Mouse (Mus musculus): ENCODE data around the gene Nav2.

The Nav2 gene

DNA sequence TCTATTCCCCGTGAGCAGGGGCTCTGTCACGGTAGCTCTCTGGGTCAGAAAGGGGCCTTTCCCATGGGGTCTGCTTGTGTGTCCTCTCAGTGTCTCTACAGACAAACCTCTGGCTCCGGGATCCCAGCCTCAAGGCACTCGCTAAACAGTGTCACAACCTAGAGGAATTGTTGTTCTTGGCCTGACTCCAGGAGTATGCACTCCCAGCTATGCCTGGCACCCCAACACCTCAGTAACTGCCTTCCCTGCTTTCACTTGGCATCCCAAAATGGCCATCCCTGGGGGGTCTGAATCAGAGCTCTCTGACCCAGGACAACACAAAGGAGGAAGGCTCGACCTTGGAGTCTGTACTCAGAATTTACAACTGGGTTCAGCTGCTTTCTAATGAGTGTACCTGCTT lies 317.2 kb downstream of the Nav2 start:
- DNase-seq = no peak

DNA sequence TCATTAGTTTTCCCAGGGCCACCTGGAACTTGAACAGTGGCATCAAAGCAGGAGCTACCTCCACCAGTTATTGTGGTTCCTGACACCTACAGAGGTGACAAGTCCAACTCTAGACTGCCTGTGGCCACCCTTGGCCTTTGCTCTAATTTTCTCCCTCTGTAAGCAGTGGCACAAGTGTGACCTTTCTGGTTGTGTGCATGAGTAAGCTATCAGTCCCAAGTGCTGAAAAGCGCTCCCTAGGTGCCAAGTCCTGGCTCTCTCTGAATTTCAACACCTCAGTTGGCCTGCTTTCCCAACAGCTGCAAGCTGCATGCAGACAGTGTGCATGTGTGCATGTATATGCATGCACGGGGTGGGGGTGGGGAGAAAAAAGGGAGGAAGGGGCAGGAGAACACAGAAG lies 324.5 kb downstream of the Nav2 start:
- no peak for DNase-seq

- no peak for DNase-seq
Observed at GRCm38 (mm10) chr7:49234288-49234687, 325.8 kb downstream of the Nav2 start.

DNA sequence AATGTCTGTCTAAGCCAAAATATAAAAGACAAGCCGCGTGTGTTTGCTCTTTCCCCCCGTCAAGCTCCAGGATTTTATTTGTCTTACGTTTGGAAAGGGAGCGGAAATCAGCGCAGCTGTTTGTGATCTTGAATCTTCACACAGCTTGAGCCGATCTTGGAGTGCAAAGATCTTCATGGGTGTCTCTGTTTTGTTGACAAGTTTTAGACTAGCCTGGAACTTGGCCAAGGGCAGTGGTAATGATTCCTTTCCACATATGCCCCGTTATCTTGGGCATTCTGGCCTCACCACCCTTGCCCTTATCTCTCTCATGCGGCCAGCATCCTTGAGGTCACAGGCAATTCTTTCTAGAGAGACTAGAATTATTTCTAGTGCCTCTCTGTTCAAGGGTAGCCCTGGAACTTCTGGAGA lies 326.8 kb downstream of the Nav2 start:
- DNase-seq = no peak

DNA sequence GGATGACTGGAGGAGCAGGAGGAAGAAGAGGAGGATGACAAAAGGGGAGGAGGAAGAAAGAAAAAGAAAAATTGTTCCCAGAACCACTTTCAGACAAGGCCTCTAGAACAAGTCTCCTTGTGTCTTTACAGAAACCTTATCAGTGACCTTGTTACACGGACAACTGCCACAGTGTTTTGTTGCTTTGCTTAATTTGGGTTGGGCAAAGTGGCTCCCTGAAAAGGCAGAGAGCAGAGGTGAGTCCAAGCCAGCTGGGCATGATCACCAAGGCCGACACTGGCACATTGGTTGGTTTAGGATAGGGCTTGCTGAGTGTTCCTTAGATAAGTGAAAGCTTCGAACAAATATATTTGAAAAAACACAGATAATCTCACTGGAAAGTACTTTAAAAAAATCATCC lies 327.3 kb downstream of the Nav2 start:
- no peak for DNase-seq

DNA sequence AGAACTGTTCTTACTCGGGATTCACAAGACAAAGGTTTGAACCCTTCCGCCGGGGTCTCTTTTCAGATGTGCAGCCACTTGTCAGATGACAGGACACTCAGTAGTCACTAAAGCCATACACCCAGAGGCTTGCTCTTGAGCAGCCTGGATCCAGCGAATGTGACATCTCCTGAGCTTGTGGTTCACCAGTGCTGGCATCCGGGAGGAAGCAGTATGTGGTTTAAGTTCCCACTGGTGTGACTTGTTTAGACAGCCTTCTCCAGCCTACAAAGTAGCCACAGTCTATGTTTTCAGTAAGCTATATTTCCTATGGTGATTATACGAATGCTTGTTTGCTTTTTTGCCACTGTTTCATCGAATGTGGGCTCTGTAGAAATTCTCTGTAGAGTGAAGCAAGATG lies 331.9 kb downstream of the Nav2 start:
- no peak for DNase-seq

DNA sequence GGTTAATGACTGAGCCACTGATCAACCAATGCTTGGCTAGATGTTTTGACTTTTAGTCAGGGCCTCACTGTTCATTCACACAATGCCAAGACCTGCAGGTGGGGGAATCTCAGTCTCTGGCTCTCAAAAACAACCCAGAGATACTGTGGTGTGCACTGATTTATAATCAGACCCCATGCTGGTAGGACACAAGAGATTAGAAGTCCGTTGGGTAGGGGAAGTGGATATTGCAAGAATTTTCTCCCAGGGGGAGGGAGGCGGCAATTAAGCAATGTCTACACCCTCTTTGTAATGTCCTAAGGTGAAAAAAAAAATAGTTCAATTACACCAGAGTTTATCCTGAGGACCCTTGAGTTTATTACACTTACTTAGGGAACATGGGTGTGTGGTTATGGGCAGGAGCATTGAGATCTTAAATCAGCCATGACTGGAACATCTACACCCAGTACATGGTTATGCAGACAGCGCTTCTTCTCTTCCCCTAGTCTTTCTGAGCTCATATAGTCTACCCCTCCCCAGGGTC lies 332.8 kb downstream of the Nav2 start:
- no peak for DNase-seq

GRCm38 (mm10) chr7:49242261-49242660 lies 333.7 kb downstream of the Nav2 start:
- no peak for DNase-seq

DNA sequence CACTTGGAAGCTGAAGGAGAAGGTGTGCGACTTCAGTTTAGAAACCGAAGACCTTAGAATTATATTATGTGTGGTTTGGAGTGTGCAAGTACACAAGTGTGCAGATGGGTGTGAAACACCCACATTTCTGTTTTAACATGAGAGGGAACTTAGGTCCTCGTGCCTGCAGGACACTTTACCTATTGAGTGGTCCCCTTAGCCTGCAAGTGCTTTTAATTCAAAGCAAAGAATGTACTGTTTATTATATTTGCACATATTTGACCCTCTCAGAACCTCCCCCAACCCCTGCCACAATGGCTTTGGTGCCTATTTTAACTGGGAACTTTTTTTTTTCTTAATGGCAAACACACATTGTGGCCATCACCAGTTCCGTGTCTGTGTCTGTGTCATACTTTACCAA lies 334.6 kb downstream of the Nav2 start:
- DNase-seq = no peak

- peak; percentile 92 for DNase-seq
Observed at GRCm38 (mm10) chr7:49245537-49246239, 337.2 kb downstream of the Nav2 start.

DNA sequence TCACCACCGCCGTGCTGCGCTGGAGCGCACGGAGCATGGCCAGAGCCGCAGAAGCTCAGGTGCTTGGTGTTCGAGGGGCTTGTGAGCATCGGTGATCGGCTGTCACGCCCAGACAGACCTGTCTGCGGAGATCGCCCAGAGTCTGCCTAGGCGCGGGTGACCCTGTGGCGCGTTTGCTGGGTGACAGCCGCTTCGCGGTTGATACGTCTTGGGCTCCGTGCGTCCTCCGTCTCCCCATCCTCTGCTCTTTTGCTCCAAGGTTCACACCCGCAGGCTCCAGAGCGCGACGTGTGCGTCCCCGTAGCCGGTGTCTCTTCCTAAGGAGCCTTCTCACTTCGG lies 337.7 kb downstream of the Nav2 start:
- DNase-seq = no peak

DNA sequence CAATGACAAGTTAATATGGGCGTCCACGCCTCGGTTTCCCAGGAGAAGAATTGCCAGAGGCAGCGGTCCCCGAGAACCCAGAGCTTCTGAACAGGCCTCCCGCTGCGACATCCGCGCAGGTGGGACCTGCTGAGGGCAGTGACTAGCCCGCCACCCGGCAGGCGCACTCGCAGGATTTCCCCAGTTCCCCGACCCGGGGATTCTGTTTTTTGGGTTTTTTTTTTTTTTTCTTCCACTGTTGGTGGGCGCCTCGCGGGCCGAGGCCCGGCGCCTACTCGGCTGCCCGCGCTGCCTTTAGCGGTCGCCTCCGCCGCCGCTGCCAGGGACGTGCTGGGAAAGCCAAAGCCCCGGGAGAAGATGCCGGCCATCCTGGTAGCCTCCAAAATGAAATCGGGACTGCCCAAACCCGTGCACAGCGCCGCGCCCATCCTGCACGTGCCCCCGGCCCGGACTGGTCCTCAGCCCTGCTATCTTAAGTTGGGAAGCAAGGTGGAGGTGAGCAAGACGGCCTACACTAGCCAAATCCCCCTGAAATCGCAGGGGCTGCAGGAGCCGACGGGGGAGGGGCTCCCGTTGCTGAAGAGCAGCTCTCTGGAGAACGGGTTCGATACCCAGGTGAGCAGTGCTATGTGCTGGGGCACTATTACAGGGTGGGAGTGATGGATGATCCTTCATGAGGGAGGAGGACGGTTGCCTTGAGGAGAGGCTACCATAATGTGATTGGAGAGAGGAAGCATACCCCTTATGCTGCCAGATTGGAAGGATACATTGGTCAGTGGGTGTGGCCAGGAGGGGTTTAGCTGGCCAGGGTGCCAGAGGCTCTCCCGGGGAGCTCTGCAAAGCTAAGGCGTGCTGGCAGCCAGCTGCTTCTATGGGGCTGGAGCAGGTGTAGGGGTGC lies 338.3 kb downstream of the Nav2 start:
- DNase-seq = peak; percentile 54

GRCm38 (mm10) chr7:49247744-49248331 lies 339.3 kb downstream of the Nav2 start:
- no peak for DNase-seq

- DNase-seq = no peak
Observed at GRCm38 (mm10) chr7:49248333-49249086, 340.0 kb downstream of the Nav2 start.

- DNase-seq = no peak
Observed at GRCm38 (mm10) chr7:49249462-49249861, 340.9 kb downstream of the Nav2 start.

DNA sequence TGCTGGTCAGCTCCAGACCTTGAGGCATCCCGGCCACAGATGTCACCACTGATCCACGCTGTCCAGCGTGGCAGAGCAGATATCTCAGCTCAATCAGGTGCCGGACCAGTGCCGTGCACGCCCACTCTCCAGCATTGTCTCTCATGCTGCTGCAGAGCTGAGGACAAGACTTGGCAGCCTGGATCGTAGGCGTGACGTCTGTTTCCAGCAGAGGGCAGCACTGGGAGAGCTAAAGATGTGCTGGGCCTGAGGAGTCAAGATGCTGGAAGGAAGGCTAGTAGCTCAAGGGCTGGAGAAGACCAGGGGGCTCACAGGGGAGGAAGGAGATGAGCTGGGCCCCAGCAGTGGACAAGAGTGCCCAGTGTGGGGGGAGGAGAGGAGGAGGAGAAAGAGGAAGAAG lies 341.5 kb downstream of the Nav2 start:
- DNase-seq = peak; percentile 86

GRCm38 (mm10) chr7:49250581-49251307 lies 342.2 kb downstream of the Nav2 start:
- DNase-seq = no peak

- no peak for DNase-seq
Observed at GRCm38 (mm10) chr7:49251308-49251638, 342.8 kb downstream of the Nav2 start.

DNA sequence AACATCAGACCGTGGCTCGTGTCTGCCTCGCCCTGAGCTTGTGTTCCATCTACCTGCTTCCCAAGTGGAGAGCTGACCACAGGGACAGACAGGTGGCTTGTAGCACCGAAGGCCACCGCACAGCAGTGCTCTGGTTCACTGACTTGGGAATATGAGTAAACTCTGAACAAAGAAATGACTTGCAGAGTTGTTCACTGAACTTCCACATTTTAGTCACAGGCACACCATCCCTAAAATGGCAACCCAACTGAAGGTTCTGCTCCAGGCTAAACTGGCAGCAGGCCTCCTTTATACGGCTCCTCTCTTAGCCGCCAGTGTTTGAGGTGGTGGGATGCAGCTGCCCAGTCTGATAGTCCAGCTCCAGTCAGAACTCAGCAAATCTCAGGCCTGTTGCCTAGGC lies 343.9 kb downstream of the Nav2 start:
- DNase-seq = no peak

DNA sequence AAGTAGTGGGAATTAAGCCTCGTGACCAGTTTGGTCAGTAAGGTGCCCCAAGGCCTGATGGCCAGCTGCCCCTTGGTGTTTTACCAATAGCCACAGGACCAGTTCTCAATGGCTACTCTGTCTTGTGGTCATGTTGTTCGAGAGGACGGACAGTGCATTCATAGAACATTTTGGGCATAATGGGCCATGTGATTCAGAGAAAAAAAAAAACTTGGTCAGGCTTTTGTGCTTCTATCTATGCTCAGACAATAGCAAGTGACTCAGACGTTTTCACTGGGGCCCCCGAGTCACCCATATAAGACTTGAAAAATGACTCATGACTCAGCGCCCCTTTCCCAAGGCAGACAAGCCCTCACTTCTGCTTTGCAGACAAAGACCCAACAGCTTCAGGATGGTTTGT lies 344.4 kb downstream of the Nav2 start:
- no peak for DNase-seq

DNA sequence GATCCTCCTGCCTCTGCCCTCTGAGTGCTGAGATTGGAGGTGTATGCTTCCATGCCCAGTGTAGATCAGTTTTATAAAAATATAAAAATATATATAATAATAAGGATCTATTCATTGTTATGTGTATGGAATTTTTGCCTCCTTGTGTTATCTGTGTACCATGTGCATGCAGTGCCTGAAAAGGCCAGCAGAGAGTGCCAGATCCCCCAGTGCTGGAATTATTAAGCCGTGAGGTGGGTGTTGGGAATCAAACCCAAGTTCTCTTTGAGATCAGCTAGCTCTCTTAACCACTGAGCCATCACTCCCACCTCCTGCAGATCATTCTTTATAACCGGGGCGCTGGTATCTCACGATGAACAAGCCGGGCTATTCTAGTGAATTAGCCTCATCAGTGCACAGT lies 346.5 kb downstream of the Nav2 start:
- DNase-seq = peak; percentile 39

GRCm38 (mm10) chr7:49257234-49257906 lies 348.9 kb downstream of the Nav2 start:
- DNase-seq = no peak
